Mouse (Mus musculus) heart, embryonic 14.5 days (tissue): Measurements from ENCODE around the gene Ell2. TPM values are rescaled to one million over a fixed set of nuclear protein-coding genes. Genes with fewer than 3 reads are reported as not detected.

Experiments
- ATAC-seq: fragments of 200-750 bp; cut with Nextera tagmentation; 2 replicates; pipeline ENCODE4 v1.8.0; 2017; ENCODE audit warnings: low read depth, moderate TSS enrichment; ENCODE audit not compliant: insufficient number of reproducible peaks, insufficient read depth, low FRiP score
- H3K27ac ChIP-seq, 2 experiments: fragments of 200-500 bp in 1 of 2; fragments of 300-500 bp in 1 of 2; sonication (generic) in 1 of 2; replicated peaks in 1 of 2; 2 replicates each; pipeline ENCODE4 v1.5.1; 2012 to 2014; ENCODE audit warnings: low read depth in 2 of 2, low read length in 2 of 2, control low read depth in 1 of 2, mild to moderate bottlenecking in 1 of 2, mixed read lengths in 1 of 2; ENCODE audit not compliant: control insufficient read depth in 1 of 2, insufficient read depth in 1 of 2
- H3K27me3 ChIP-seq: fragments of 300-500 bp; sonication (generic); 2 replicates; pipeline ENCODE4 v1.6.1; 2014; ENCODE audit warnings: mild to moderate bottlenecking, low read length, control low read depth; ENCODE audit not compliant: control insufficient read depth, insufficient read depth
- H3K36me3 ChIP-seq: fragments of 300-500 bp; sonication (generic); 2 replicates; pipeline ENCODE4 v1.6.1; 2014; ENCODE audit warnings: mild to moderate bottlenecking, control low read depth, low read length, mixed read lengths; ENCODE audit not compliant: control insufficient read depth, insufficient read depth
- H3K4me1 ChIP-seq, 2 experiments: fragments of 200-500 bp in 1 of 2; fragments of 300-500 bp in 1 of 2; sonication (generic) in 1 of 2; 2 replicates each; pipeline ENCODE4 v1.6.1; 2012 to 2014; ENCODE audit warnings: low read length in 2 of 2, control low read depth in 1 of 2, mixed read lengths in 1 of 2; ENCODE audit not compliant: control insufficient read depth in 2 of 2, insufficient read depth in 2 of 2
- H3K4me2 ChIP-seq: fragments of 300-500 bp; sonication (generic); 2 replicates; pipeline ENCODE4 v1.6.1; 2014; ENCODE audit warnings: mild to moderate bottlenecking, low read length
- H3K4me3 ChIP-seq, 2 experiments: fragments of 200-500 bp in 1 of 2; fragments of 300-500 bp in 1 of 2; sonication (generic) in 1 of 2; 2 replicates each; pipeline ENCODE4 v1.5.1; 2012 to 2014; ENCODE audit warnings: low read length in 2 of 2, mild to moderate bottlenecking in 2 of 2, control low read depth in 1 of 2, low read depth in 1 of 2, moderate library complexity in 1 of 2; ENCODE audit not compliant: control insufficient read depth in 1 of 2, insufficient read depth in 1 of 2
- H3K9ac ChIP-seq: fragments of 300-500 bp; sonication (generic); 2 replicates; pipeline ENCODE4 v1.6.1; 2014; ENCODE audit warnings: mild to moderate bottlenecking, low read length
- H3K9me3 ChIP-seq: fragments of 300-500 bp; sonication (generic); 2 replicates; pipeline ENCODE4 v1.6.1; 2016; ENCODE audit warnings: low read length, control low read depth; ENCODE audit not compliant: control insufficient read depth
- WGBS: fragments of 180-500 bp; shearing (Covaris S2); extraction: QIAGEN DNeasy Blood & Tissue Kit; methylation state at CpG from one replicate; pipeline ENCODE4 v1.1.7; 2014; 5-methylcytosine and 5-hydroxymethylcytosine counted together
- polyA plus RNA-seq: library from polyadenylated mRNA; unstranded; fragments of >200 nt; fragmentation: Nextera tagmentation; extraction: Ambion mirVana; gene quantifications from 2 replicates; pipeline ENCODE4 v1.2.1, GENCODE M21; 2014

Ell2 gene
- polyA plus RNA-seq, 1 experiment from 2014 or later = 3.6 TPM

DNA sequence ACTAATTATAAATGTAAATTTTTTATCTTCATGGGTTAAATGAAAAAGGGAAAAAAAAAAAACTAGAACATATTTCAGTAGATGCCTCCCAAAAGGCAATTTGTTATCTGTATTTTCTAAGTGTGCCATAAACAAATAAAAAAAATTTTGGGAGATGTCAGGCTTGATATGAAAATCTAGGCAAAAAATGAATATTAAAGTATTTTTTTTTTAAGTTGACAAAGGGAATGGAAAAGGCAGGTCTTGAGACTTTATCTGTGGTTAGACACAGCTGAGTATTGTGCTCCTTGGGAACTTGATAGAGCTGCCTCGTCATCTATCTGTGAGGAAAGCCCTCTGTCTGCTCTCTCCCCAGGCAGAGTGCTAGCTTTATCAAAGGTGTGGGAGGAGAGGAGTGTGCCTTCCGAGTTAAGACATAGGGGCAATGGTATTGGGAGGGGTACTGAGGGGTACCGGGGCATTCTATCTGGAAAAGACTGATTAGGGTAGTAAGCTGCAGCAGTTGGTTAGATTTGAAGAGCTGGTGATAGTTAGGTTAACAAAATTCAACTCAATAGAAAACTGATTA, 27.1 kb downstream of the Ell2 start:
- no peak overlapping the region for H3K4me2 ChIP-seq
- H3K9ac ChIP-seq = no peak overlapping the region
- no peaks in the 10 kb centered on the region for H3K9me3 ChIP-seq
- H3K36me3 ChIP-seq = no peaks in the 10 kb centered on the region
- no peak overlapping the region for H3K4me3 ChIP-seq
- no peak overlapping the region for H3K27ac ChIP-seq
- ATAC-seq = no peak
- 23% methylated on average over 3 of the region's 3 CpGs for WGBS
- H3K4me1 ChIP-seq = peaks cover 3 to 7% of the 10 kb centered on the region in 2 experiments
- H3K27me3 ChIP-seq = no peaks in the 10 kb centered on the region

DNA sequence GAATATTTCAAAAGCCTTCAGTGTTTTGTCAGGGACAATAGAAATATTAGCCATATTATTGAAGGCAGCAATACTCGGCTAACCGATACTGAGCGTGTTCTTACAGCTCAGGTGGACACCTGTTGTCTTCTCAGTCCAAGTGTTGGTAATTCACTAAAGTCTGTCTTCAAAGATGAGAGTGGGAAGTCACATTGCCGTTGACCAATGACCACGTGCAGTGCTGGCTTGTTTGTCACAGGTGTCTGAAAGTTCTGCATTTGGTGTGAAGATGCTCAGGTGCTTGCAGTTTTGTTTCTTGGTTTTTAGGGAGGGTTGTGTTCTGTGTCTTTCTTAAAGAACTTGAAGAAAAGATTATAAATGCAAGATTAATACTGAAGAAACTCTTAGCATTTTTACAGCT, 27.7 kb downstream of the Ell2 start:
- Histone ChIP-seq H3K36me3 (no peaks in the 10 kb centered on the region), H3K4me3 (no peak overlapping the region), H3K4me1 (peaks cover 3 to 13% of the 10 kb centered on the region in 2 experiments), H3K27ac (no peak overlapping the region), H3K27me3 (no peaks in the 10 kb centered on the region), H3K9ac (no peak overlapping the region), H3K4me2 (no peak overlapping the region), H3K9me3 (no peaks in the 10 kb centered on the region)
- ATAC-seq = no peak
- 88% methylated on average over 5 of the region's 5 CpGs for WGBS

GRCm38 (mm10) chr13:75735606-75736005, 29.0 kb downstream of the Ell2 start:
- 93% methylated on average over 1 of the region's 1 CpGs for WGBS
- no peak for ATAC-seq
- Histone ChIP-seq H3K9me3 (no peaks in the 10 kb centered on the region), H3K36me3 (no peaks in the 10 kb centered on the region), H3K4me2 (no peak overlapping the region), H3K27ac (no peak overlapping the region), H3K4me1 (peaks cover 3 to 14% of the 10 kb centered on the region in 2 experiments), H3K27me3 (no peaks in the 10 kb centered on the region), H3K4me3 (no peak overlapping the region), H3K9ac (no peak overlapping the region)

DNA sequence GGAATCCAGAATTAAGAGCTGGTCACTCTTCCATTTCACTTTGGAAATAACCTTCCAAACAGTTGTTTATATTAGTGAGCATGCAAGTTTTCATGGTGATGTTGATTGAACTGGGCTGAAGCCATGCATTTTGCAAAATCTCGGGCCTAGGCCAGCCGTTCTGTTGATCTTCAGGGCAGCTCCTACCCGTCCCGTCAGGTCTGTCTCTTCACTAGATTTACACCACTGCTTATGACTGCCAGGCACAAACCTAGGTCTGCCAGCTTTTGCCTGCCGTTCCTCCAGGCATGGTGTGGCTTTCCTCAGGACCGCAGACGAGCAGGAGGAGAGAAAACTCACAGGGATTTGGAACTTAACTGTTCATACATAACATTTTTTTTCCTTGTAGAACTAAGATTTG, 31.4 kb downstream of the Ell2 start:
- no peaks in the 10 kb centered on the region for H3K9me3 ChIP-seq
- ATAC-seq = no peak
- H3K9ac ChIP-seq = no peak overlapping the region
- H3K4me2 ChIP-seq = no peak overlapping the region
- H3K27ac ChIP-seq = no peak overlapping the region
- H3K36me3 ChIP-seq = no peaks in the 10 kb centered on the region
- 65% methylated on average over 7 of the region's 7 CpGs for WGBS
- no peaks in the 10 kb centered on the region for H3K27me3 ChIP-seq
- peaks cover 3 to 15% of the 10 kb centered on the region in 2 experiments for H3K4me1 ChIP-seq
- no peak overlapping the region for H3K4me3 ChIP-seq

DNA sequence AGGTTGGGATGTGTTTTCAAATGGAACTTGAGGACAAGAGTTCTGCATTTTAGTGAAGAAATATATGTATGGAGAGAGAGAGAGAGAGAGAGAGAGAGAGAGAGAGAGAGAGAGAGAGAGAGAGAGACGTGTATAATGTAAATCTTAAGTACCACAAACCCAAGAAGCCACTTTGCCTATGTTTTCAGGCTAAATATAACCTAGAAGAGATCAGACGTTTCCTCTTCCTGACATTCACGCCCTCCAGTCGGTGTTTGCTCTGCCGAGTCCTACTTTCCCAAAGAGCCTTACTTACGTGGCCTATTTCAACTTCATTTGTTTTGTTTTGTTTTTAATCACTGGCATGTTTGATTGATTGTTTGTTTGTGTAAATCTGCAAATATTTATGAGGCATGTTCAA, 32.0 kb downstream of the Ell2 start:
- Histone ChIP-seq H3K9me3 (no peaks in the 10 kb centered on the region), H3K9ac (no peak overlapping the region), H3K4me3 (no peak overlapping the region), H3K4me1 (peaks cover 3 to 17% of the 10 kb centered on the region in 2 experiments), H3K27me3 (no peaks in the 10 kb centered on the region), H3K4me2 (peak overlapping the region; percentile 35), H3K36me3 (no peaks in the 10 kb centered on the region), H3K27ac (no peak overlapping the region; a peak in 1 of 4 replicates)
- 7% methylated on average over 6 of the region's 6 CpGs for WGBS
- ATAC-seq = no peak

DNA sequence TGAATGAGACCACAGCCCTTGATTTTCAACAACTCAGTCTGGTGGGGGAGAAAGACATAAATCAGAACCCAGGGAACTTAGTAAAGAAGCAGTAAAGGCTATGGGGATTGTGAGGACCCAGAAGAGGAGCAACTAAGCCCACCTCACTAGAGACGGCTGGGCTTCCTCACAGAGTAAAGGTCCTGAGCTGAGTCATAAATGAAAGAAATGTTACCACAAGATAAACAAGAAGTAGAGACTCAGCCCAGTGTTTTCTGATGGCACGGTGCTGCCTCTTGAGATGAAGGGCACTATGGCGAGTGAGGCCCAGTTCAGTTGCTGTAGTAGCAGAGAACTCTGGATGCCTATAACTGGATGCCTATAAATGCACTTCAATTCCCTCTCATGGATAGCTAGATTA, 32.4 kb downstream of the Ell2 start:
- H3K9ac ChIP-seq = no peak overlapping the region
- H3K27me3 ChIP-seq = no peaks in the 10 kb centered on the region
- H3K4me3 ChIP-seq = no peak overlapping the region
- peaks cover 3 to 17% of the 10 kb centered on the region in 2 experiments for H3K4me1 ChIP-seq
- H3K27ac ChIP-seq = no peak overlapping the region; a peak in 1 of 4 replicates
- no peak for ATAC-seq
- 56% methylated on average over 3 of the region's 3 CpGs for WGBS
- H3K4me2 ChIP-seq = peak overlapping the region; percentile 35
- H3K9me3 ChIP-seq = no peaks in the 10 kb centered on the region
- H3K36me3 ChIP-seq = no peaks in the 10 kb centered on the region

DNA sequence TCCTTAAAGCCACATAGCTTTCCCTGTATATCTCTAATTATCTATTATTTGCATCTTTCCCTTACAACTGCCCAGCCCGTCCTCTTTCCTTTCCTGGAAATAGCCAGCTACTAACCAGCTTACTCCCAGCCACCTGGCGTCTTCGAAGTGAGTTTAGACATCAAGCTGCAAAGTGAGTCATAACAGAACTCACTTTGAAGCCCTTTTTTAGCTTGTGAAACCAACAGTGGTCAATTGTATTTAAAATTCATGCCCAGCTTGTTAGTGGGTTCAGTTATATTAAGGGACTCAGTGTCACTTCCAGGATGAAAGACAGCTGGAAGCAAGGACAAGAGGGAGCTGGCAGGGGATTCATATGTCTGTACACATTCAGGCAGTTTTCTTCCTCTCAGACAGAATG, 33.5 kb downstream of the Ell2 start:
- no peak overlapping the region for H3K4me2 ChIP-seq
- no peaks in the 10 kb centered on the region for H3K9me3 ChIP-seq
- peaks cover 3 to 17% of the 10 kb centered on the region in 2 experiments for H3K4me1 ChIP-seq
- ATAC-seq = no peak
- no peak overlapping the region for H3K4me3 ChIP-seq
- no peaks in the 10 kb centered on the region for H3K27me3 ChIP-seq
- H3K36me3 ChIP-seq = no peaks in the 10 kb centered on the region
- WGBS = 65% methylated on average over 3 of the region's 3 CpGs
- no peak overlapping the region for H3K27ac ChIP-seq
- no peak overlapping the region for H3K9ac ChIP-seq

DNA sequence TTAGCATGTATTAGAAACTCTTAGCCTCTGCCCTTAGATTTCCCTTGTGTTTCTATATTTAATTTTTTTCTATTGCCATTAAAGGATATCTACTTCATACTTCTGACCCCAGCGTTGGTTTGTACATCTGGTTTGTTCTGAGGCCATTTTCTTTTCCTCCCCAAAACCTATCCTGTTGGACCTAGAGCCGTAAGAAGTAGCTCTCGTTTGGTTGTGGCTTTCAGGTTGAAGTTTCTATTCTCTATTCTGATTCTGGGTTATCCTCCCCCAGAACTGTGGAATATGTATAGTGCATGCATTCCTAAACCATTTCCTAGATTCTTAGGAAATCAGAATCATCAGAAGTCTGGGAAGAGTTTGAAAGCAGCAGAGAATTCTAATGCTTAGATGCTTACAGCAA, 34.6 kb downstream of the Ell2 start:
- Histone ChIP-seq H3K4me2 (no peak overlapping the region), H3K9me3 (no peaks in the 10 kb centered on the region), H3K9ac (no peak overlapping the region), H3K4me1 (peaks cover 3 to 17% of the 10 kb centered on the region in 2 experiments), H3K36me3 (no peaks in the 10 kb centered on the region), H3K27ac (no peak overlapping the region), H3K27me3 (no peaks in the 10 kb centered on the region), H3K4me3 (no peak overlapping the region)
- ATAC-seq = no peak
- WGBS = 86% methylated on average over 3 of the region's 3 CpGs
